Comparison of ENCODE assay signal across 8 mouse cellular contexts in the genomic region with DNA sequence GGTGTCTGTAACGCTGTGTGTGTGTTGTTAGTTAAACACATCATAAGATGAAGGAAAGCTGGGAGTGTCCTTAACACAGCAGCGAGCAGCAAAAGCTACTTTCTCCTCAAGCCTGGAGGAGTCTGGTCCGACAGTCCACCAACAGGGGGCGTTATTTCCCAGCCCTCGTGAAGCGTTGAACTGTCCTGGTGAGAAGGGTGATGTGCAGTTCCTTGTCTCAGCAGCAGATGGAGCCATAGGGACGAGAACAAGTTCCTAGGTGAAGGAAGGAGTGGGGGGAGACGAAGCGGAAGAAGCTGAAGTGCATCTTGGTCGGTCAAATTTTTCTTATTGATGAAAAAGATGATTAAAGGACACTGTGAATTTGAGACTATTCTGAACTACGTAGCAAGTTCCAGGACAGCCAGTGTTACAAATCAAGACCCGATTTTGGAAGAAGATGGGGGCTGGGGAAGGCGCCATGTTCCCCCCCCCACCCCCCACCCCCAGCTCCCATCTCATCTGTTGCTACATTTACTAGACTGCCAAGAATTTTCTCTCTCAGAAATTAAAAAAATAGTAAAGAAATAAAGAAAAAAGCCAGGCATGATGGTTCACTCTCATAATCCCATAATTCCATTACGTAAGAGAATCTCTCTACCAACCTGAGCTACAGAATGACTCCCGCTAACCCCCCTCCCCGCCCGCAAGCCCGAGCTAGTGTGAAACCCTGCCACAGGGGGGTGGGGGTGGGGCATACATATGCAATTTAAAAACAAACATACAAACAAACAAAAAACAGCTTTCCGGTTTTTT. TPM values are rescaled to one million over a fixed set of nuclear protein-coding genes. Genes with fewer than 3 reads are reported as not detected.
DNase-seq lines count a peak whose midpoint lies in the region; ATAC-seq lines count a peak whose summit lies in the region.

No protein-coding gene starts in this region.

- H3K4me2 ChIP-seq in hindbrain, embryonic 15.5 days, result peak overlapping the region; percentile 72

- H3K36me3 ChIP-seq in hindbrain, embryonic 15.5 days, result no peaks in the 10 kb centered on the region

- H3K4me3 ChIP-seq in hindbrain, embryonic 15.5 days, result peak overlapping the region; percentile 50

- H3K9ac ChIP-seq in hindbrain, embryonic 15.5 days, result peak overlapping the region; percentile 42

- H3K27me3 ChIP-seq in hindbrain, embryonic 15.5 days, result no peaks in the 10 kb centered on the region

- peak; percentile 92 for ATAC-seq in hindbrain, embryonic 15.5 days (ENCODE audit: low FRiP score, low read depth)

- H3K27ac ChIP-seq in hindbrain, embryonic 15.5 days (replicated peaks), result peak overlapping the region; percentile 70

- DNase-seq in WW6 (ENCODE audit: low read depth, low spot score), result peak; percentile 99
- DNase-seq in cerebellum, postnatal 4 days (ENCODE audit: low spot score in 2 of 2), result peak; percentile 99
- DNase-seq in gastrocnemius, adult 18-20 months (ENCODE audit: low spot score), result peak; percentile 87
- peak; percentile 94 to 96 for DNase-seq in layer of hippocampus, postnatal 36 days
- DNase-seq in lung, postnatal 25 days (ENCODE audit: low spot score), result peak; percentile 91
- DNase-seq in retina, embryonic 14.5 days (ENCODE audit: low spot score), result peak; percentile 99
- DNase-seq in thymus, postnatal 36 days, result peak; percentile 87 to 90

- peaks cover 9% of the 10 kb centered on the region for H3K4me1 ChIP-seq in hindbrain, embryonic 15.5 days (replicated peaks)

- H3K9me3 ChIP-seq in hindbrain, embryonic 15.5 days, result no peaks in the 10 kb centered on the region

- WGBS in hindbrain, embryonic 15.5 days, result 4% methylated on average over 19 of the region's 19 CpGs

RNA-seq across cellular contexts. Expression of a gene that starts 37.7 kb away (rescaled TPM):
- total RNA-seq in gastrocnemius, adult 18-20 months (2021), result not detected
- polyA plus RNA-seq in hindbrain, embryonic 15.5 days (2015; fragmentation: Nextera tagmentation; extraction: Ambion mirVana), result 0.09 and 0.25 TPM in 2 replicates
- not detected for total RNA-seq in layer of hippocampus, postnatal 36 days (2021)

RNA-seq across cellular contexts. Expression of a gene that starts 43.4 kb away (rescaled TPM):
- total RNA-seq in gastrocnemius, adult 18-20 months (2021), result not detected
- not detected in 2 replicates for polyA plus RNA-seq in hindbrain, embryonic 15.5 days (2015; fragmentation: Nextera tagmentation; extraction: Ambion mirVana)
- total RNA-seq in layer of hippocampus, postnatal 36 days (2021), result not detected

RNA-seq across cellular contexts. Expression of a gene that starts 59.7 kb away (rescaled TPM):
- not detected for total RNA-seq in gastrocnemius, adult 18-20 months (2021)
- polyA plus RNA-seq in hindbrain, embryonic 15.5 days (2015; fragmentation: Nextera tagmentation; extraction: Ambion mirVana), result 0.06 TPM in 1 of 2 replicates, not detected in the other
- not detected for total RNA-seq in layer of hippocampus, postnatal 36 days (2021)

Comparison
In these comparisons a context has a peak if more than half of its experiments do, and no peak if none do; other contexts are left out.
1. Peak in every context shown above with its lines: DNase-seq, ATAC-seq, H3K4me3 ChIP-seq and H3K27ac ChIP-seq.